Mouse (Mus musculus): Measurements from ENCODE around the gene Slc25a34. TPM values are rescaled to one million over a fixed set of nuclear protein-coding genes. Genes with fewer than 3 reads are reported as not detected.
A peak's percentile ranks its signal among the peaks of the same experiment; 100 is the strongest.

Gene Slc25a34
- total RNA-seq, 2 experiments from 2014 or later, result not detected

GRCm38 (mm10) chr4:141647187-141647586 is 23.6 kb upstream of the Slc25a34 start:
- no peak for ATAC-seq (replicated peaks; ENCODE audit: poor library complexity, severe bottlenecking)

- peak; percentile 62 for ATAC-seq (replicated peaks; ENCODE audit: poor library complexity, severe bottlenecking)
Observed at GRCm38 (mm10) chr4:141645988-141646387, 22.4 kb upstream of the Slc25a34 start.

GRCm38 (mm10) chr4:141643118-141643855 is 19.7 kb upstream of the Slc25a34 start:
- ATAC-seq (replicated peaks; ENCODE audit: poor library complexity, severe bottlenecking), result no peak

- no peak for ATAC-seq (replicated peaks; ENCODE audit: poor library complexity, severe bottlenecking)
Observed at GRCm38 (mm10) chr4:141641961-141642811, 18.6 kb upstream of the Slc25a34 start.

- no peak for ATAC-seq (replicated peaks; ENCODE audit: poor library complexity, severe bottlenecking)
Observed at GRCm38 (mm10) chr4:141641353-141641771, 17.7 kb upstream of the Slc25a34 start.

GRCm38 (mm10) chr4:141639474-141639873 is 15.9 kb upstream of the Slc25a34 start:
- no peak for ATAC-seq (replicated peaks; ENCODE audit: poor library complexity, severe bottlenecking)

- no peak for ATAC-seq (replicated peaks; ENCODE audit: poor library complexity, severe bottlenecking)
Observed at GRCm38 (mm10) chr4:141636693-141637092, 13.1 kb upstream of the Slc25a34 start.

- no peak for ATAC-seq (replicated peaks; ENCODE audit: poor library complexity, severe bottlenecking)
Observed at GRCm38 (mm10) chr4:141635991-141636390, 12.4 kb upstream of the Slc25a34 start.

GRCm38 (mm10) chr4:141632111-141632873 is 8.7 kb upstream of the Slc25a34 start:
- ATAC-seq (replicated peaks; ENCODE audit: poor library complexity, severe bottlenecking), result no peak

- ATAC-seq (replicated peaks; ENCODE audit: poor library complexity, severe bottlenecking), result no peak
Observed at GRCm38 (mm10) chr4:141631250-141631649, 7.6 kb upstream of the Slc25a34 start.

- no peak for ATAC-seq (replicated peaks; ENCODE audit: poor library complexity, severe bottlenecking)
Observed at GRCm38 (mm10) chr4:141630021-141630420, 6.4 kb upstream of the Slc25a34 start.

- no peak for ATAC-seq (replicated peaks; ENCODE audit: poor library complexity, severe bottlenecking)
Observed at GRCm38 (mm10) chr4:141628661-141629060, 5.0 kb upstream of the Slc25a34 start.

- ATAC-seq (replicated peaks; ENCODE audit: poor library complexity, severe bottlenecking), result no peak
Observed at GRCm38 (mm10) chr4:141627502-141627901, 3.9 kb upstream of the Slc25a34 start.

GRCm38 (mm10) chr4:141625774-141626550 is 2.3 kb upstream of the Slc25a34 start:
- no peak for ATAC-seq (replicated peaks; ENCODE audit: poor library complexity, severe bottlenecking)

GRCm38 (mm10) chr4:141624983-141625773 is 1.6 kb upstream of the Slc25a34 start:
- peak; percentile 62; the same call in 1 of the 2 replicates for ATAC-seq (replicated peaks; ENCODE audit: poor library complexity, severe bottlenecking)

GRCm38 (mm10) chr4:141624134-141624533 is 513 bp upstream of the Slc25a34 start:
- no peak for ATAC-seq (replicated peaks; ENCODE audit: poor library complexity, severe bottlenecking)

- no peak for ATAC-seq (replicated peaks; ENCODE audit: poor library complexity, severe bottlenecking)
Observed at GRCm38 (mm10) chr4:141623037-141623436, 584 bp downstream of the Slc25a34 start.

GRCm38 (mm10) chr4:141622580-141622979 is 1.0 kb downstream of the Slc25a34 start:
- ATAC-seq (replicated peaks; ENCODE audit: poor library complexity, severe bottlenecking), result no peak

GRCm38 (mm10) chr4:141622091-141622490 is 1.5 kb downstream of the Slc25a34 start:
- no peak for ATAC-seq (replicated peaks; ENCODE audit: poor library complexity, severe bottlenecking)

All from granulocyte monocyte progenitor cell, adult 5-6 weeks (primary cell).